Mouse (Mus musculus) frontal cortex, adult 2 months (tissue): ENCODE results near the gene Zfp609. TPM values are rescaled to one million over a fixed set of nuclear protein-coding genes. Genes with fewer than 3 reads are reported as not detected.

ENCODE experiments used
- DNase-seq, 2 experiments: peaks; one replicate each; pipeline ENCODE4 v3.0.0; 2022; ENCODE audit warnings: low spot score in 1 of 2; ENCODE audit errors: extremely low spot score in 1 of 2
- polyA plus RNA-seq: library from polyadenylated mRNA; depleted of rRNA; stranded (reverse); fragments of >200 nt; gene quantifications from 2 replicates; pipeline ENCODE4 v1.2.3, GENCODE M21; 2012

Zfp609 gene
- polyA plus RNA-seq, 1 experiment = 19.7 TPM

DNA sequence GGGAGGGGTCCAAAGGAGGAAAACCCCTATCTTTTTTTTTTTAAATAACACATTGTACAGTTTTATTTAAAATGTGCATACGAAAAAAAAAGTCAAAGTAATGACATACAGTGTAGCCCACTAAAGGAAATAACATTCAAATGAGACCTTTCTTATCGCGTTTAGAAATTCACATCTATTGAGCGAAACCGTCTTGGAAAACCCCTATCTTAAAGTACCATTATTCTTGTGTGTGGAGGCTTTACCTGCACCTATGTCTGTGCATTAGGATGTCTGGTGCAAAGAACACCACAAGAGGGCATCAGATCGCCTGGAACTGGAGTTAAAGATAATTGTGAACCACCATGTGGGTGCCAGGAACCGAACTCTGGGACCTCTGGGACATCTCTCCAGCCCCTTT lies 53.6 kb downstream of the Zfp609 start:
- no peak for DNase-seq

DNA sequence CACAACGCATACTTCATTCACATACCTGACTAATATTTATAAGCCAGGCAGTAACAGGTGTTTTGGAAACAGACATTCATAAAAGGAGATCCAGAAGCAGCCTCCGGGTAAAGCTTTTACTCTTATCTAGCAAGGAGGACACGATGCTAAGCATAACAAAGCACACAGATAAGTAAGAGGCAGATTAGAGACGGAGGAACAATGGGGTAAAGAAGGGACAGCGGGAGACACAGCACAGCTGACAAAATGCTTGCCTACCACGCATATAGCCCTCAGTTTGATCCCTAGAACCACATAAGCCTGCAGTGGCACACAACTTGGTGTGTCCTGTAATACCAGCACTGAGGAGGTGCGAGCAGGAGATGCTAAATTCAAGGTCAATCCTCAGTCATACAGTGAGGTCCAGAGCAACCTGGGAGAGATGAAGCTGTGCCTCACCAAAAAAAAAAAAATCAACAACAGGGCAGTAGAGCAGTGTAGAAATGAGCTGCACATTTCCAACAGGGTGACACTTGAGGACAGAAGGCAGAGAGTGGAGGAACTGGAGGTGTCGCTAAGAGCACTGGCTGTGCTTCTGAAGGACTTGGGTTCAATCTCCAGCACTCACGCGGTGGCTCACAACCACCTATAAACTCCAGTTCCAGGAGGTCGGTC lies 56.2 kb downstream of the Zfp609 start:
- no peak for DNase-seq

- DNase-seq = peak in 1 of 2 experiments; percentile 56
These were observed 64.6 kb downstream of the Zfp609 start for GRCm38 (mm10) chr9:65762728-65763127.

GRCm38 (mm10) chr9:65759992-65760391 lies 67.4 kb downstream of the Zfp609 start:
- no peak for DNase-seq

DNA sequence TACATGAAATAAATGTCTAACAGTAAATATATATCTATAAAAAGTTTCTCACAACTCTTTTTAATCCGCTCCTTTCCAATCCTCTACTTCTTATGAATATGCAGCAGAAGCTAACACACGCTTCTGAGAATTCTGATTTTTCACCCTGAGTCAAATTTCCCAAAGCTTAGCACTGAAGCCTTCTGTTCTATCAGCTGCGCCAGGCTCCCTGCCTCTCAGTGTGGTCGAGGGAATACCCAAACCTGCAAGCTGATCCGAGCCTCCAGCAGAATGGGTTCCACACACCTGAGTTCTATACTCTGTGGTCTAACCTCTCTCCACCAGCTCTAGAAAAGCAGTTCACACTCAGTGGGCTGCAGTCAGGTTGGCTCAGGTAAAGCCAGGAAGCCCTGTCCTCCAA lies 68.1 kb downstream of the Zfp609 start:
- peak in 1 of 2 experiments; percentile 39 for DNase-seq

GRCm38 (mm10) chr9:65757826-65758225 lies 69.5 kb downstream of the Zfp609 start:
- DNase-seq = no peak

DNA sequence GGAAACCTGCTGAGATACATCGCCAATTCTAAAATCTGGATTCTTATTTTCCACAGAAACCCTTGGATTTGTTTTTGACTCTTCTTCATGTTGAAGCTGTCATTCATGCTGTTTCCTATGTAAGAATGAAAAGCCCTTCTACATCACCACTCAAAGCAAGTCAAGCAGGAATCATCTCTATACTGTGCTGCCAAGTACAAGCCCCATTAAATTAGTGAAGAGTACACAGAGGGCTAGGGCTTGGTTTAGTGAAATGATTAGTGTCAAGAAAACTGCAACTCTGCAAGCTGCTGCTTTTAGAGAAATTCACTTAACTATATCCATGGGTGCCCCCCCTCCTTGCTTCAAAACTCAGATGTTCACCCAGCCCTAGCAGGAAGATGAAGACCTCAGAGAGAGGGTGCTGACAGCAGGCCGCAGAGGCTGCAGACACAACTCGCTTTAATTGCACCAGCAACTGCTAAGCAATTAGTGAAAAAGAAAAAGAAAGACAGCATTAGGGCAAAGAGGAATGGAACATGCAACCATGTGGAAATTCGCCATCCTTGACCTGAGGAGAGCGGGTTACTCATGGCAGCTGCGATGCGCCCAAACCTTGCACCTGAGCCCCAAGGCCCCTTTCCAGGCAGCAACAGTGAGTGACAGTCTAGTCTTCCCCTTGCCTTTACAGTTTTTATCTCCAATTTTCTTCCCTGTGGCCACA lies 71.5 kb downstream of the Zfp609 start:
- DNase-seq = no peak

GRCm38 (mm10) chr9:65755164-65755563 lies 72.2 kb downstream of the Zfp609 start:
- DNase-seq = no peak

DNA sequence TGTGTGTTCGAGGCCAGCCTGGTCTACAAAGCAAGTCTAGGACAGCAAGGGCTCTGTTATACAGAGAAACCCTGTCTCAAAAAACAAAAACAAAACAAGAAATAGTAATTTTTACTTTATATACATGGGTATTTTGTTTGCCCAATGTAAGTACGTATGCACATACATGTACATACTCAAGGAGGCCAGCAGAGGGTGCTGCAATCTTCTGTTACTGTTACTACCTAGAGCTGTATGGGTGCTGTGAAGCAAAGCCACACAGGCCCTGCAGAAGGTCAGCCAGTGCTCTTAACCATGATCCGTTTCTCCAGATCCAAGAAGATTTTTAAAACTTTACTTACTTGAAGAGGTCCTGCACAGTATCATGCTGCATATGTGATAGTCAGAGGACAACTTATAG lies 74.7 kb downstream of the Zfp609 start:
- DNase-seq = no peak

DNA sequence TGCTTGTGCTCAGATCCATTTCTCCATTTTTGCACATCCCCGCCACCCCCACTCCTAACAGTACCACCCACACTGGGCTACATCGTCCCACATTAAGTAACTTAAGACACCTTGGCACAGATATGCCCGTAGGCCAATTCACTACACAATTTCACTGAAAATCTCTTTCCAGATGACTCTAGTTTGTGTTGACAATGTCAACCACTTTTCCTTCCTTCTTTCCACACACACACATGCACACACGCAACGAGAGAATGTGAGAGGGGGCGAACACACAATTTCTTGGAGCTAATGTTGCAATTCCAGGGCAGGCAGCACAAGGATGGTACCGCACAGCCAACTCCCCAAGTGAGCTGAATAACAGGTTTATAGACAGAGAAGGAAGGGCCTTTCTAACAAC lies 75.5 kb downstream of the Zfp609 start:
- no peak for DNase-seq

GRCm38 (mm10) chr9:65748102-65748501 lies 79.3 kb downstream of the Zfp609 start:
- no peak for DNase-seq

DNA sequence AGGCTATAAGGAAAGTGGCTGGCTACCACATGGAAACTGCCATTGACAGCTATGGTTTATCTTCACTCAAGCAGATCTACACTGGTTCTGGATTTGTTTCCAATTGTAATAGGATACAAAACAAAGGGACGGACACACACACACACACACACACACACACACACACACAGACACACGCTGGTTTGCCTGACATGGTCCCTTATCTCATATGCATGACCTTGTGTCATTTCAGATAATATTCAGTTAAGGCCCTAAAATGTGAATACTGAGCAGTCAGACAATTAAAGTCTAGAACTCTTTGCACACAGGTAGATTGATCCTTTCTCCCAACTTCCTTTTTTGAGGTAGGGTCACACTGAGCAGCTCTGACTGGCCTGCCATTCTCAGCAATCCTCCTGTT lies 80.9 kb downstream of the Zfp609 start:
- no peak for DNase-seq

GRCm38 (mm10) chr9:65745456-65745855 lies 81.9 kb downstream of the Zfp609 start:
- no peak for DNase-seq

DNA sequence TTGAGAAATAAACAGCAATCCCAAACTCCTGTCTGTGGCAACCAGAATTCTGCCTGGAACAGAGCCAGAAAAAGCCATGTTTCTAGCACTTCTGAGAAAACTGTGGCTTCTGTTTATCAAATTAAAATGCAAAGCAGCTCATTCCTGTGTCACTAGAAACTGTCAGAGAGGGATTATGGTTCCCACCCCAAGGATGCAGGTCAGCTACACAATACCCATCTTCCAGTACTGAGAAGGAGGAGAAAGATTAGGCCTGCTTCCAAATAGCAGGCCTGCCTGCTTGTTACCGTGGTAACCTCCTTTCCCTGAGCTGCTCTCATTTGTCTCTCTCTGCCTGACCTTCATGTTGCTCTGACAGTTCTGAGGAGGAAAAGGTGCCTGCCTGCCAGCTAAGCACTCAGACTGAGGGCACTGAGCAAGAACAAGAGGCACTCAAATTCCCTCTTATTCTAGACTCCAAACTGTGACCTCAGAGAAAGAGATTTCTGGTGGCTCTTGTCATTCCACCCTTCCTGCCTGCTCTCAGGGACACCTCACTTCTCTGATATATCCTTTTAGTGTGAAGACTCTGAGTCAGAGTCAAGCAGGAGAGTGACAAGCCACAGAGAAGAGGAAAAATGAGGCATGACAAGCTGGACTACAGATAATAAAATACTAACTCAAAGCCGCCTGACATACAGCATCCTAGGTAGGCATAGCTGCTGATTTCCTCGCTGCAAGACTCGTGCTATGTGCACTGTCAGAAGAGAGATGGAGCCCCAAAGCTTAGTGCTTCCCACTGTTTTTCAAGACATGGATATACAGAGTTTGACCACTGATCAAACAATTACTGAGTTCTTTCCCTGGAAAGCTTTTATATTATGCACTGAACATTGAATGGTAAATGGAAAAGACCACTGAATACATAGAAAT lies 82.9 kb downstream of the Zfp609 start:
- peak; percentile 41 to 69 for DNase-seq

DNA sequence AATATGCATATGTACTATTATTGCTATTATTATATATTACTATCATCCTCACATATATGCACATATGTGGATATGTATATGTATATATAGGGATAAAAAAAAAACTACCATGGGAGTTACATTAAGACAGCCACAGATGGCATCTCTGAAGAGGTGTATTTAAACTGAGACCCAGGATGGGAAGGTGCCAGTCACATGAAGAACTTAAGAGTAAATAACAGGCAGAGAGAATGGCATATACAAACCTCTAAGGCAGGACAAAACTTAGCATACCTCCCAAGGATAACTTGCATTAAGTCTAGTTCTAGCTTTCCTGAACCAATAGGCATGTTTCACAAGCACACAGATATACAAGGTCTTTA lies 83.6 kb downstream of the Zfp609 start:
- DNase-seq = no peak

- no peak for DNase-seq
These were observed 84.0 kb downstream of the Zfp609 start for GRCm38 (mm10) chr9:65743322-65743721.

- no peak for DNase-seq
These were observed 84.6 kb downstream of the Zfp609 start for GRCm38 (mm10) chr9:65742777-65743176.

DNA sequence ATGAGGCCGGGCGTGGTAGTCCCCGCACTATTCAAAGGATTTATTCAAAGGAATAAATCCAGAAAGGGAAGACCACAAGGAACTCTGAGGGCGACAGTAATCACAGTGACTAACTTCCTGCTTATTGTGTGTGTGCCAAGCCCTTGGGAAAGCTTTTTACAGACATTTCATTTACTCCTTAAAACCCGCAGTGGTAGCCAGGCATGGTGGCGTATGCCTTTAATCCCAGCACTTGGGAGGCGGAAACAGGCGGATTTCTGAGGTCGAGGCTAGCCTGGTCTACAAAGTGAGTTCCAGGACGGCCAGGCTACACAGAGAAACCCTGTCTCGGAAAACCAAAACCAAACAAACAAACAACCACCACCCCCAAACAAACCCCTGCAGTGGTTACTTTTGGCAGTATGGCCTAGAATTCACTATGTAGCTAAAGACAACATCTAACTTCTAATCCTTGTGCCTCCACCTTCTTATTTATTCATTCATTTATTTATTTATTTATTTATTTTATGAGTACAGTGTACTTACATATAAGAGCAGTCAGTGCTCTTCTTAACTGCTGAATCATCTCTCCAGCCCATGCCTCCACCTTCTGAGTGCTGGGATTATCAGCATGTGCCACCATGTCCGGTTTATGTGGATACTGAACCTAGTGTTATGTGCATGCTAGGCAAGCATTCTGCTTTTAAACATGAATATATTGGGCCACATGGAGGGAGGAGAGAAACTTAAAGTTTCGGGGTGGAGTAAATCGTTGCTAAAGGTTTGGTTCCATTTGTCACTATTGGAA lies 86.1 kb downstream of the Zfp609 start:
- DNase-seq = no peak

GRCm38 (mm10) chr9:65734931-65735330 lies 92.4 kb downstream of the Zfp609 start:
- DNase-seq = no peak

GRCm38 (mm10) chr9:65728588-65728987 lies 98.8 kb downstream of the Zfp609 start:
- no peak for DNase-seq

- DNase-seq = peak in 1 of 2 experiments; percentile 29
These were observed 99.9 kb downstream of the Zfp609 start for GRCm38 (mm10) chr9:65727491-65727890.
